Mouse (Mus musculus) cerebellum, adult 9-10 months (tissue): ENCODE results near the gene Neurl4.
"Not testable (repeated sequence)": the region's sequence is repeated elsewhere in the genome, so short reads cannot be mapped to it uniquely, and the experiment has no call there.

ENCODE experiments used
- DNase-seq: peaks from one replicate; pipeline ENCODE4 v3.0.0; 2022

Neurl4 gene

GRCm38 (mm10) chr11:69934681-69935080, 33.8 kb downstream of the Neurl4 start:
- peak; percentile 13 for DNase-seq

- peak; percentile 92 for DNase-seq
Measured at GRCm38 (mm10) chr11:69935137-69935879, 34.4 kb downstream of the Neurl4 start, which contains the start of gene Ybx2. TSS of gene Ybx2 (plus strand) at chr11:69935796.

DNA sequence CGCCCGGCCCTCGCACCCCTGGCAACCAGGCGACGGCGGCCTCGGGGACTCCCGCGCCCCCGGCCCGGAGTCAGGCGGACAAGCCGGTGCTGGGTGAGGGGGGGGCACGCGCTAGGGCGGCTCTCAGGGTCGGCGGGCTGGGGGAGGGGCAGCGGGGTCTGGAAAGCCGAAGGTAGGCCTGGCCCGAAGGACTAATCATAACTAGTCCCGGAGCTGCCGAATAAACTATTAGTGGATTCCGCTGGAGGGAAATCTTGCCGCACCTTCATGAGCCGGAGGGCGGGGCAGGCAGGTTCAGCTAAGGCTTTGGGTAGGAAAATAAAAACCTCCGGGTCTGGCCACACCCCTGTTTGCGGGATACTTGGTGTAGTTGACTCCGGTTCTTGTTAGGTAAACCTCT, 35.3 kb downstream of the Neurl4 start:
- peak; percentile 35 for DNase-seq

DNA sequence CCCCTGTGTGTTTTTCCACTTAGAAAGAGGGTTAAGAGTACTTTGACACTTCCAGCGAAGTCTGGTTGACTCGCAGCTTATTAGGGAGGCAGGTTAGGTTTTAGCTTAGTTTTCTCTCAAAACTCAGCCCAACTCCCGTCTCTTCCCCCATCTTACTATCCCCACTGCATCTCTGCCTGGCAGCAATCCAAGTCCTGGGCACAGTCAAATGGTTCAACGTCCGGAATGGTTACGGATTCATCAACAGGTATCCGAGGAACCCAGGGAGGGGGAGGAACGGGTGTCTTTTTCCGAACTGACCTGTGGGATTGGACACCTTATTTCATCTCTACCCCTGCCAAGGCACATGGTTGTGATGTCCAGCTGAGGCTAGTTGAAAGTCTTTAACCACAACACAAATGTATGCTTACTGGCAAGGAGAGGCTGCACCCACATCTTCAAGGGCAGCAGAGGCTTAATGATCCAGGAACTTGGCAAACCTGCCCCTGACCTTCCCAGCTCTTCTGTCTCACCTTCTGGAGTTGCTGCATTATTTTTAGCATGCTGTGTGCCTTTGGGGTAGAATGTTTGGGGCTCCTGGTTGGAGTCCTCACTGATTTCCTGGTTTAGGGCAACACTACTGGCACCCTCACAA, 36.0 kb downstream of the Neurl4 start:
- DNase-seq = peak; percentile 41

DNA sequence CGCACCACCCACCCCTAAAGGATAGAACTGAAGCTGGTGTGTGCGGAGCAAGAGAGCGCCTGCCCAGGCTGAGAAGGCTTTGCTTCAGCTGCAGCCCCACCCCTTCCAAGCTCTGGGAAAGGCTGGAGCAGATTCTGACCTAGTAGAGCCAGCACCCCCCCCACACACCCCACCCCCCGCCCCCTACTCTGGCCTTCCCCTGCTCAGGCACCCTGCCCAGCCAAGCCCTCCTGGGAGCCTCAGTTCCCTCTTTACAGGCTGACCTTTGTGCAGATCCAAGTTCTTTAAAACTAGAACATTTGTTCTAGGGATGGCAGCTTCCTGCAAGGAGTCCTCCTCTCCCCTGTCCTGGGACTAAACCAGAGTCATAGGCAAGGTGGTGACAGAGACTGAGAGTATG, 36.5 kb downstream of the Neurl4 start:
- no peak for DNase-seq

GRCm38 (mm10) chr11:69937834-69938233, 37.0 kb downstream of the Neurl4 start:
- DNase-seq = no peak

DNA sequence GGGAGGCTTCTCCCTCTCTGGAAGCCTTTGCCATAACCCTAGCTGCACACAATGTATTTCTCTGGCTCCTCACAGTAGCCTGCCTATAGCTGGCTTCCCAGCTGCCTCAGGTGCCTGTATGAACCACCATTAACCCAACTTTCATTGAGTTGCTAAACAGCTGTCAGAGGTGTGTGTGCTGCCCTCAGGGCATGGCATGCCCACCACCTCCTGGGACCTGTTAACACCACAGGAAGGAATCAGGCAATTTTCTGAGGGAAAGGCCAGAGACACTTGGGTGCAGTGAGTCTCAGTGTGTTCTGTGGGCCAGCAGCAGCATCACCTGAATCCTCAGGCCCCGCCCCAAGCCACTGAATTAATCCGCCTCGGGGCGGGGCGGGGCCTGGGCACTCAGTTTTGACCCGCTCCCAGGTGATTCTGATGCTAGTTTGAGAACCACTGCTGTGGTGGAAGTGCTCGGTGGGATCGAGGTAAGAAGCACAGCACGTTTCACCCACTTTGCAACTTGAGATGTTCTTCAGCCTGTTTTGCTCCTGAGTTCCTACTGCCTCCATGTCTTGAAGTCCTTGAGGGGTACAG, 37.6 kb downstream of the Neurl4 start:
- DNase-seq = no peak

GRCm38 (mm10) chr11:69939181-69939580, 38.3 kb downstream of the Neurl4 start:
- DNase-seq = no peak

GRCm38 (mm10) chr11:69939731-69940130, 38.9 kb downstream of the Neurl4 start:
- DNase-seq = no peak

GRCm38 (mm10) chr11:69940962-69941361, 40.1 kb downstream of the Neurl4 start:
- no peak for DNase-seq

DNA sequence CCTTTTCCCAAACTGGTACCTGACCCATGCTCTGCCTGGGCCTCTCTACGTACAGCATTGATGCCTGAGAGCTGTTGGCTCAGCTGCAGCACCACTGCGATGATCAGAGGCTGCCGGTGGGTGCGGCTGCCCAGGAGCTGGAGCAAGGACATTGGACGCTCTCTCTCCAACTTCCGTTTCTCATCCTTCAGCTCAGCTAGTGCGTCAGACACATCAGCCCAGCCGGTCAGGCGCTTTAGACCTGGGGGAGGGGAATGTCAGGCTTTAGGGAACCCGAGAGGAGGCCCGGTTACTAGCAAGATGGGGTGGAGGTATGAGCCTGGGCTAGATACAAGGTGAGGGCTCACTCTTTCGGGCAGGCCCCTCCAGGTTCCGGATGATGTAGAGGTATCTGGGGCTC, 44.3 kb downstream of the Neurl4 start:
- no peak for DNase-seq

GRCm38 (mm10) chr11:69945997-69946891, 45.4 kb downstream of the Neurl4 start:
- DNase-seq = no peak

DNA sequence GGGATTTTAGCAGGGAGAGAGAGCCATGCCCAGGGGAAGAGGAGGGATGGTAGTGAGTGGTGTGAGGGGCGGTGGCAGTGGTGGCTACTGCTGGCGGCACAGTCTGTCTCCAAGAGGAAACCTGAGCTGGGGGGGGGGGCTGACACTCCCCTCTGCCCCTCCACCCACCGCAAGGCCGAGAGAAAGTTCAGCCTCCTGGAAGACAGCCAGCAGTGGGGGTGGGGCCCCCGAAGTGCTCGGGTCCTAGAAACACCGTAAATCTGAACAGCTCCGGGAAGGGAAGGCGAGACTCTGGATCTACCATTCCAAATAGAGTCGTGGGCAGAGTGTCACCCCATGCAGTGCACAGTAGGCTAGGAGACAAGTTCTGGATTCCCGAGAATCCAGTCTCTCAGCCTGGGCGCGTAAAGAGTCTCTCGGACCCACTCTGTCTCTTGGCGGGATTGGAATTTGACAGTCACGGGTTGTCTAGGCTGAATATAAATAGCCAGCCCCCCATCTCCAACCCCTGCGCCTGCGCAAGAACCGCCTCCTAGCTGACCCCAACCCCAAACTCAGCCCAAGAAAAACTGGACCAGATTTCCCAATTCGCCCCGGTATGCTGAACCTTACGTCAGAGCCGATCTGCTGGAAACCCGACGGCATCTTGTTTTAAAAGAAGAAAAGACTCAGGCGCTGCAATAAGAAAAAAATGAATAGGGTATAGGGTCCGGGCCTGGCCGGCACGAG, 46.6 kb downstream of the Neurl4 start:
- no peak for DNase-seq

DNA sequence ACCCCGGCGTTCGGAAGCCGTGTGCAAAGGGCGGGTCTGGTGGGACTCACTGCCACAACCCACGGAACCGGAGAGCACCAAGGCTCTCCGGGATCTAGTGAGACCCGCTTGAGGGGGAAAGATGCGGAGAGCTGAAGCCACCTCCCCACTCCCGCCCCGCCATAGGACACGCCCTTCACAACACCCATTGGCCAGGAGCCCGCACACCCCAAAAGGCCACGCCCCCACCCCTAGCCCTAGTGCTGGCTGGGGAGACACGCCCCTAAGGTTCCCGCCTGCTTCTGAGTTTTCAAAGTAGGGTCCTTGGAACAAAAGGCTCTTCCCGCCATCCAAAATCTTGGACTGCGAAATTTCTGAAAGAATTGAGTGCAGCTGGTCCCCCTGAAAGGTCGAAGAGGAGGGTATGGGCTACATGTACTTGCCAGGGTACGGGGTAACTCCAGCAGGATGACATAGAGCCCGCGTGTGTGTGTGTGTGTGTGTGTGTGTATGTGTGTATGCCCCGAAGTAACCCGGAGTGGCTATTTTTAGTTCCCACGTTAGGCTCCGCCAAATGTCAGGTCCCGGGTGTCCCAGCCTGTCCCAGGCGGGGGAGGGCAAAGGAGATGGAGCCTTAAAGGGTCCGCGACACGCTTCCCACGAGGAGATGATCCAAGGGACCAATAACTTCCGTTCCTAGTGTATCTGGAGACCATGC, 47.3 kb downstream of the Neurl4 start, which contains the start of gene Slc2a4:
TSS of gene Slc2a4 (minus strand) at position 123 of the 697 bp plus-strand sequence.
- peak; percentile 42 for DNase-seq

DNA sequence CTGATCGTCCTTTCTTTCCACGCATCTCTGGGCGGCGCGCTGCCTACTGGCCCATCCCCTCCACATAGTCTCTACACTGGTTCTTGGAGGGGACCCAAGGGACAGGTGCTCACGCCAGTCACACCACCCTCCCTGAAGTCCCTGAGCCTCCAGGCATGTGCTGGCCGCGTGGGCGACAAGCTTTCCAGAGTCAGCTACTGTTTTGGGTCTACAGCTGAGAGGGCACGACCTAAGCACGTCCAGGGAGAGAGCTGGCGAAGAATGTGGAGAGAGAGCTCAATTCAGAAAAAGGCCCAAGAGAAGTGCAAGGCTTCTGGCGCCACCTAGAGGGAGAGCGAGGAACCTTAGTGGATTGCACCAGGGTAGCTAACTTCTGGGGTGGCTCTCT, 47.9 kb downstream of the Neurl4 start:
- DNase-seq = peak; percentile 82

GRCm38 (mm10) chr11:69950807-69951459, 50.1 kb downstream of the Neurl4 start:
- DNase-seq = no peak

- DNase-seq = no peak
Measured at GRCm38 (mm10) chr11:69952274-69952673, 51.4 kb downstream of the Neurl4 start.

- no peak for DNase-seq
Measured at GRCm38 (mm10) chr11:69953267-69953915, 52.5 kb downstream of the Neurl4 start.

DNA sequence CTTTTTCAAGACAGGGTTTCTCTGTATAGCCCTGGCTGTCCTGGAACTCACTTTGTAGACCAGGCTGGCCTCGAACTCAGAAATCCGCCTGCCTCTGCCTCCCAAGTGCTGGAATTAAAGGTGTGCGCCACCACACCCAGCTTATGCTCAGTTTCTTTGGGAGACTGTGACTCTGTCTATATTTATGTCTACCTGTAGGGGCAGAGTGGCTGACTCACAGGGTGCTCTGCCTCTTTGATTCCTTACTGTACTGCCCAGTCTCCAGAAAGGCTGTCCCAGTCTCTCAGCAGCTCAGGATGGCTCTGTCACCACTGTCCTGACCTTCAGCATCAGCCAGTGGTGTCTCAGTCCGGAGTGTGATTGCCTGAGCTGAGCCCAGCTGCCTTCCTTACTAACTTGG, 54.7 kb downstream of the Neurl4 start:
- DNase-seq = not testable (repeated sequence)

GRCm38 (mm10) chr11:69956218-69956617, 55.3 kb downstream of the Neurl4 start:
- no peak for DNase-seq

DNA sequence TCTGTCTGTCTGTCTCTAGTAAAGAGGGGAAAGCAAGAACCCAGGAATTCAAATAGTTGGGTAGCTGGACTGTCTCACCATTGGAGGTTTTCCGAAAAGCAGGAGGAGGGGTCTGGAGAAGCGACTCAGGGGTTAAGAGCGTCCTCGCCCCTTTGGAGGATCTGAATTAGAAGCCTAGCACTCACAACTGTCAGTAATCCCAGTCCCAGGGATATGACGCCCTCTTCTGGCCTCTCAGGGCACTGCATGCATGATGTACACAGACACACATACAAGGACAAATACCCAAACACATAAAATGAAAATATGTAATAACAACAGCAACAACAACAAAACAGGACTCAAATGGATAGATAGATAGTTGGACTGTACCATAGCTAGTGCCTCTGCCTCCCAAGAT, 59.7 kb downstream of the Neurl4 start:
- no peak for DNase-seq
